Mouse (Mus musculus) CH12.LX (cell line): Measurements from ENCODE around the gene Prdm12. TPM values are rescaled to one million over a fixed set of nuclear protein-coding genes. Genes with fewer than 3 reads are reported as not detected.

ENCODE experiments used
- DNase-seq: peaks from one replicate; pipeline ENCODE4 v3.0.0-alpha.2; 2013; ENCODE audit errors: extremely low read depth
- H3K27ac ChIP-seq: 2 replicates; pipeline ENCODE4 v1.5.1; 2012; ENCODE audit warnings: low read depth, mild to moderate bottlenecking, control low read depth, moderate library complexity; ENCODE audit not compliant: insufficient read depth
- H3K27me3 ChIP-seq: replicated peaks from 2 replicates; pipeline ENCODE3; 2012; ENCODE audit warnings: inconsistent platforms
- H3K36me3 ChIP-seq, 2 experiments: replicated peaks in 1 of 2; 2 replicates each; pipeline versions ENCODE3 to v1.6.1; 2012; ENCODE audit warnings: inconsistent platforms in 1 of 2, low read length in 1 of 2, mild to moderate bottlenecking in 1 of 2, mixed read lengths in 1 of 2, moderate library complexity in 1 of 2; ENCODE audit not compliant: control insufficient read depth in 1 of 2, insufficient read depth in 1 of 2
- H3K4me1 ChIP-seq, 2 experiments: 2 replicates each; pipeline ENCODE4 v1.6.1; 2012; ENCODE audit warnings: inconsistent platforms in 1 of 2, moderate library complexity in 1 of 2; ENCODE audit not compliant: insufficient read depth in 2 of 2, control insufficient read depth in 1 of 2
- H3K4me2 ChIP-seq: 2 replicates; pipeline ENCODE4 v1.6.1; 2012; ENCODE audit warnings: low read depth, mild to moderate bottlenecking, control low read depth; ENCODE audit not compliant: poor library complexity, insufficient read depth, severe bottlenecking
- H3K4me3 ChIP-seq, 3 experiments: fragments of 150-350 bp in 1 of 3; sonication (generic) in 1 of 3; replicated peaks in 1 of 3; 2 replicates each; pipeline versions ENCODE3 to v1.5.1; 2011 to 2012; ENCODE audit warnings: low read depth in 2 of 3, low read length in 2 of 3, mild to moderate bottlenecking in 2 of 3, moderate library complexity in 2 of 3, control low read depth in 1 of 3, improper control_type of control experiment in 1 of 3, inconsistent platforms in 1 of 3, mixed read lengths in 1 of 3; ENCODE audit not compliant: poor library complexity in 1 of 3
- H3K79me2 ChIP-seq: replicated peaks from 2 replicates; pipeline ENCODE4 v1.6.1; 2012; ENCODE audit warnings: mild to moderate bottlenecking, moderate library complexity; ENCODE audit not compliant: control insufficient read depth, poor library complexity, insufficient read depth, severe bottlenecking; ENCODE audit errors: extremely low read depth
- H3K9ac ChIP-seq: 2 replicates; pipeline ENCODE4 v1.6.1; 2012; ENCODE audit warnings: low read depth, mild to moderate bottlenecking, control low read depth, moderate library complexity; ENCODE audit not compliant: insufficient read depth
- H3K9me3 ChIP-seq: replicated peaks from 2 replicates; pipeline ENCODE3; 2012; ENCODE audit warnings: low read length, inconsistent platforms, mixed read lengths
- BHLHE40 ChIP-seq: IDR thresholded peaks from 2 replicates; pipeline ENCODE4 v1.6.1; 2011; ENCODE audit warnings: mild to moderate bottlenecking, low read depth, low read length, improper control_type of control experiment
- CHD2 ChIP-seq: IDR thresholded peaks from 2 replicates; pipeline ENCODE4 v1.6.1; 2011; ENCODE audit warnings: low read length, improper control_type of control experiment
- CTCF ChIP-seq, 2 experiments: IDR thresholded peaks in 1 of 2; conservative IDR thresholded peaks in 1 of 2; 2 replicates each; pipeline ENCODE4 v1.5.1; 2011 to 2012; ENCODE audit warnings: low read depth in 2 of 2, low read length in 2 of 2, improper control_type of control experiment in 1 of 2, inconsistent platforms in 1 of 2, mild to moderate bottlenecking in 1 of 2, moderate library complexity in 1 of 2
- GABPA ChIP-seq: IDR thresholded peaks from 2 replicates; pipeline ENCODE4 v1.6.1; 2012; ENCODE audit warnings: low read depth, low read length, improper control_type of control experiment, inconsistent platforms; ENCODE audit not compliant: insufficient replicate concordance
- IRF4 ChIP-seq: IDR thresholded peaks from 2 replicates; pipeline ENCODE4 v1.6.1; 2014; ENCODE audit warnings: low read depth, mild to moderate bottlenecking, inconsistent platforms, low read length, improper control_type of control experiment
- JUN ChIP-seq: IDR thresholded peaks from 2 replicates; pipeline ENCODE4 v1.6.1; 2011; ENCODE audit warnings: low read depth, mild to moderate bottlenecking, low read length, improper control_type of control experiment, moderate library complexity; ENCODE audit not compliant: insufficient read depth
- MAFK ChIP-seq: IDR thresholded peaks from 2 replicates; pipeline ENCODE4 v1.6.1; 2011; ENCODE audit warnings: low read length, improper control_type of control experiment; ENCODE audit not compliant: insufficient replicate concordance
- MAX ChIP-seq: IDR thresholded peaks from 2 replicates; pipeline ENCODE4 v1.6.1; 2011; ENCODE audit warnings: low read length, improper control_type of control experiment
- MYC ChIP-seq: IDR thresholded peaks from 2 replicates; pipeline ENCODE4 v1.6.1; 2011; ENCODE audit warnings: low read depth, mild to moderate bottlenecking, improper control_type of control experiment, low read length
- NELFE ChIP-seq: IDR thresholded peaks from 2 replicates; pipeline ENCODE4 v1.6.1; 2011; ENCODE audit warnings: low read depth, low read length, improper control_type of control experiment
- NRF1 ChIP-seq: IDR thresholded peaks from 2 replicates; pipeline ENCODE4 v1.6.1; 2014; ENCODE audit warnings: low read depth, mild to moderate bottlenecking, inconsistent platforms, low read length, improper control_type of control experiment, moderate library complexity
- POLR2A ChIP-seq: IDR thresholded peaks from 2 replicates; pipeline ENCODE4 v1.6.1; 2011; ENCODE audit warnings: low read depth, mild to moderate bottlenecking, improper control_type of control experiment, low read length
- POLR2AphosphoS2 ChIP-seq: IDR thresholded peaks from 2 replicates; pipeline ENCODE4 v1.6.1; 2011; ENCODE audit warnings: low read depth, low read length, improper control_type of control experiment
- RCOR1 ChIP-seq: conservative IDR thresholded peaks from 2 replicates; pipeline ENCODE4 v1.6.1; 2012; ENCODE audit warnings: low read depth, mild to moderate bottlenecking, inconsistent platforms, low read length, improper control_type of control experiment
- SIN3A ChIP-seq: IDR thresholded peaks from 2 replicates; pipeline ENCODE4 v1.6.1; 2012; ENCODE audit warnings: low read length, improper control_type of control experiment, inconsistent platforms
- SMC3 ChIP-seq: IDR thresholded peaks from 2 replicates; pipeline ENCODE4 v1.6.1; 2011; ENCODE audit warnings: low read depth, low read length, improper control_type of control experiment
- TBP ChIP-seq: conservative IDR thresholded peaks from 2 replicates; pipeline ENCODE4 v1.6.1; 2011; ENCODE audit warnings: low read depth, low read length, improper control_type of control experiment
- TCF12 ChIP-seq: IDR thresholded peaks from 2 replicates; pipeline ENCODE4 v1.6.1; 2014; ENCODE audit warnings: low read depth, mild to moderate bottlenecking, inconsistent platforms, low read length, improper control_type of control experiment
- USF2 ChIP-seq: conservative IDR thresholded peaks from 2 replicates; pipeline ENCODE4 v1.6.1; 2011; ENCODE audit warnings: low read depth, low read length, improper control_type of control experiment
- ZC3H11A ChIP-seq: IDR thresholded peaks from 2 replicates; pipeline ENCODE4 v1.6.1; 2012; ENCODE audit warnings: low read depth, mild to moderate bottlenecking, inconsistent platforms, low read length, improper control_type of control experiment
- ZNF384 ChIP-seq: IDR thresholded peaks from 2 replicates; pipeline ENCODE4 v1.6.1; 2012; ENCODE audit warnings: low read depth, low read length, improper control_type of control experiment, inconsistent platforms
- dilution Hi-C: fragments of 300-500 bp; cut with MboI; formaldehyde crosslinking; loops from 2 replicates; pipeline ENCODE4 v1.14.3; 2020; ENCODE audit warnings: low sequenced_read_pairs; ENCODE audit not compliant: extremely low pct_unique_long_range_greater_than_20kb, extremely low pct_ligation_motif_present
- in situ Hi-C: fragments of 300-500 bp; cut with MboI; formaldehyde crosslinking; loops from 3 replicates; pipeline ENCODE4 v1.14.3; 2019; ENCODE audit warnings: low sequenced_read_pairs, low pct_ligation_motif_present, low pct_unique_long_range_greater_than_20kb, mixed read lengths
- polyA plus RNA-seq: library from polyadenylated mRNA; unstranded; fragments of >175 nt; gene quantifications from 2 replicates; pipeline ENCODE4 v1.2.1, GENCODE M21; 2012; ENCODE audit warnings: low read depth; ENCODE audit not compliant: insufficient read length
- total RNA-seq, 2 experiments: library from RNA; depleted of rRNA; stranded (reverse); fragments of 300-350 nt in 1 of 2; fragments of >200 nt in 1 of 2; gene quantifications; 2 replicates each; pipeline ENCODE4 v1.2.3; 2012 to 2014

Gene Prdm12
- total and polyA plus RNA-seq, 3 experiments: not detected

GRCm38 (mm10) chr2:31633531-31633930, 6.3 kb upstream of the Prdm12 start:
- dilution Hi-C loops: no loop called here
- Histone ChIP-seq H3K27me3 (no peaks in the 10 kb centered on the region), H3K27ac (no peak overlapping the region), H3K79me2 (no peaks in the 10 kb centered on the region), H3K4me2 (no peak overlapping the region), H3K9me3 (peaks cover 29% of the 10 kb centered on the region), H3K4me3 (no peak overlapping the region), H3K4me1 (no peaks in the 10 kb centered on the region), H3K36me3 (no peaks in the 10 kb centered on the region), H3K9ac (no peak overlapping the region)
- no peak for DNase-seq
- TF ChIP-seq RCOR1: no peak
- no peak for TF ChIP-seq NRF1
- no peak for TF ChIP-seq ZNF384
- TF ChIP-seq POLR2AphosphoS2: no peak
- TF ChIP-seq GABPA: no peak
- no peak for TF ChIP-seq MAX
- no peak for TF ChIP-seq TBP
- TF ChIP-seq JUN: no peak
- TF ChIP-seq TCF12: no peak
- TF ChIP-seq BHLHE40: no peak
- no peak for TF ChIP-seq SMC3
- no peak for TF ChIP-seq CTCF (conservative IDR thresholded peaks at IDR 0.05 in 1 of 2, IDR thresholded peaks at IDR 0.05 in 1 of 2; ENCODE audit: low read depth in 2 of 2, low read length in 2 of 2)
- no peak for TF ChIP-seq POLR2A
- in situ Hi-C loops: no loop called here

GRCm38 (mm10) chr2:31635281-31636137, 4.3 kb upstream of the Prdm12 start:
- no peak overlapping the region for H3K4me2 ChIP-seq
- no peak overlapping the region for H3K27ac ChIP-seq
- no peak for TF ChIP-seq SMC3
- no peak for TF ChIP-seq MYC
- no peak for TF ChIP-seq CTCF (conservative IDR thresholded peaks at IDR 0.05 in 1 of 2, IDR thresholded peaks at IDR 0.05 in 1 of 2; ENCODE audit: low read depth in 2 of 2, low read length in 2 of 2)
- no peak for TF ChIP-seq GABPA
- no peak for TF ChIP-seq NELFE
- no peak for TF ChIP-seq POLR2A
- no peak for TF ChIP-seq ZNF384
- TF ChIP-seq TBP: no peak
- TF ChIP-seq ZC3H11A: no peak
- no peak for TF ChIP-seq IRF4
- TF ChIP-seq SIN3A: no peak
- TF ChIP-seq CHD2: no peak
- TF ChIP-seq MAFK: no peak
- no peak for TF ChIP-seq USF2
- TF ChIP-seq, all 38 proteins: peak for 0
- Histone ChIP-seq H3K4me1 (no peaks in the 10 kb centered on the region), H3K4me3 (no peak overlapping the region), H3K27me3 (no peaks in the 10 kb centered on the region), H3K79me2 (no peaks in the 10 kb centered on the region), H3K36me3 (no peaks in the 10 kb centered on the region), H3K9ac (no peak overlapping the region), H3K9me3 (peaks cover 49% of the 10 kb centered on the region)
- dilution Hi-C loops (no loop called here), in situ Hi-C loops (no loop called here)
- no peak for DNase-seq
